Mouse (Mus musculus) liver, adult 2 months (tissue): ENCODE data around the gene Il5.

Experiments
- CTCF ChIP-seq: fragments of 200-500 bp; IDR thresholded peaks from 2 replicates; pipeline ENCODE4 v1.5.1; 2011; ENCODE audit warnings: low read depth, low read length, control low read depth
- POLR2A ChIP-seq: fragments of 200-500 bp; IDR thresholded peaks from 2 replicates; pipeline ENCODE4 v1.6.1; 2011; ENCODE audit warnings: low read length, control low read depth; ENCODE audit not compliant: insufficient read depth; ENCODE audit errors: extremely low read depth

DNA sequence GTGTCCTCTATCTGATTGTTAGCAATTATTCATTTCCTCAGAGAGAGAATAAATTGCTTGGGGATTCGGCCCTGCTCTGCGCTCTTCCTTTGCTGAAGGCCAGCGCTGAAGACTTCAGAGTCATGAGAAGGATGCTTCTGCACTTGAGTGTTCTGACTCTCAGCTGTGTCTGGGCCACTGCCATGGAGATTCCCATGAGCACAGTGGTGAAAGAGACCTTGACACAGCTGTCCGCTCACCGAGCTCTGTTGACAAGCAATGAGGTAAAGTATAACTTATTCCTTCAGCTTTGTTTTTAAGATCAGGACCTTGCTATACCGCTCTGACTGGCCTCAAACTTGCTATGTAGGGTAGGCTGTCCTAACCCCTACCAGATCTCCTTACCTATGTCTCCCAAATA is at the start of gene Il5:
- TF ChIP-seq CTCF: no peak
- TF ChIP-seq POLR2A: no peak
